Mouse (Mus musculus) naive thymus-derived CD4-positive, alpha-beta T cell, adult 2 months (primary cell): ENCODE data around the gene Olfr996.
"Not testable (repeated sequence)": the region's sequence is repeated elsewhere in the genome, so short reads cannot be mapped to it uniquely, and the experiment has no call there.

Source experiments
- DNase-seq: peaks from one replicate; pipeline ENCODE4 v3.0.0-alpha.2; 2011; ENCODE audit warnings: low read depth

Olfr996 gene

DNA sequence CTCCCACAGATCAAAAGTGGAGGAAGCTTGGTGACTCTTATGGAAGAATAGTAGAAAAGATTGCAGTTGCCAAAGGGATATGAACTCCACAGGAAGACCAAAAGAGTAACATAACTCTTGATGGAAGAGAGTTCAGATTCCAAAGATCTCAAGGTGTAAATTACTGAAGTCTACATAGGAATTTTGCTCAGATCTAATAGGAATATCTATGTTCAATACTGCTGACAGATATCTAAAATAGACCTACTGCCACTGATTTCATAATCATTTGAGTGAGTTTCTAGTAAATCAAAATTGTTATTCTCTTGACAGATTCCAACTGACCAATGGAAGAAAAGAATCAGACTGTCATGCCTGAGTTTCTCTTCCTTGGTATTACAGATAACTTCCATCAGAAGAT is at the start of gene Olfr996:
Olfr996 (plus strand) TSS at position 301 of the 400 bp plus-strand sequence.
- DNase-seq, result no peak

DNA sequence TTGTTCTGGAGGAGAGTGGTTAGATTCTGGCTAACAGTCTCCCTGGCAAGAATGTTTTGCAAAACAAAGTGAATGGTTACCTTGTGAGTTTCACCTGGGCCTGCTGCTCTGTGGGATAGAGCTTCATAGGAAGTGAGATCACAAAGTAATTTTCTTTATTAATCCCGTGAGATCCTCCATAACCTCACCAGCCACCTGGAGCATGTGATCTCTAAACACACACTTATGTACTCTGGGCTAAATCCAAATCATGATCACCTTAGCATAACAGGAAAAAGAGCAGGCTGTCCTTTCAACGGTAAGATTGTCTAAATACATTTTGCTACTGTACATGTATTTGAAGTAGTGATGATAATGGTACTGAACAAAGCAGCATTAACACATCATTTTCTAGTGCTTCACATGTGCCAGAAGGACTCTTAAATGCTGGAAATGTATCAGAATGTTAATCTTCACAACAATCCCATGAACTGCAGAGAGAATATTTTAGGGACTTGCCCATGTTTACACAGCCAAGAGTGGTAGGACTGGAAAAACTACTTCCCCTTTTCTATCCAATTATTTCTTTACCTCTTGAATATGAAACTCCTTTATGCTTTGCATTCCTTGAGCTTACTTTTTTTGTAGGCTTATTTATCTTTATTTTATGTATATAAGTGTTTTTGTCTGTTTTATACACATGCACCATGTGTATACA is 46.8 kb upstream of the Olfr996 start:
- no peak for DNase-seq

DNA sequence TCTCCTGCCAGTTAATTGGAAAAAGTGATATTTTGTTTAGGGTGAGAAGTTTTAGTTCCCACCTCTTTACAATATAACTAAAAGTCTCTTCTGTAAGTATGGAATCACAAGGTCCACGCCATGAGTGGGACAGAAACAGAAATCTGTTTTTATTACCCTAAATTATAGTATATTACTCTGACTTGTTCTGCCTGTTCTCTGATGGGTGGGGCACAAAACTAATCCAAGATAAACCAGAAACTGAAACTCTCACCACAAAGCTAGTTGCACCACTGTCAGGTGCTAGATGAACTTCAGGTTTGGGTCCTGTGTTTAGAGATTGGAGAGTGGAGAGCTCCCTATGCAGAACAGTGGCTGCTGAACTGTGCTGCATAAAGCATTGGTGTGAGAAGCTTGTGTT is 45.1 kb upstream of the Olfr996 start:
- no peak for DNase-seq

DNA sequence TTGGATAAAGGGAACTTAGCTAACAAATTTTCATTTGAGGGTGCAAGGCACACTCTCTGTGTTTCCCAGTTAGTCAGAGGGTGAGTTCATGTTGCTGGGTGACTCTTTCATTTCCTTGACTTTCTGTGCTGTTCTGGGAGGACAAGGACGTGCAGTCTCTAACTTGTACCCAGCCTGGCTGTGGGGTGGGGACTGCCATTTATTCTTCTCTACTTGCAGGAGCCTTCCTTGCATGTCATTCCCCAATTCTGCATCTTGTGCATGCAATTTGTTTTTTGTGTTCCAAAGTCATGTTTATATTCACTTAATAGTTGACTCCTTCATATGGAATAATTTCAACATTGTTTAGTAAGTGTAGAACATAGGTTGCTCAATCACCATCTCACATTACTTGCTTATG is 24.2 kb upstream of the Olfr996 start:
- no peak for DNase-seq

DNA sequence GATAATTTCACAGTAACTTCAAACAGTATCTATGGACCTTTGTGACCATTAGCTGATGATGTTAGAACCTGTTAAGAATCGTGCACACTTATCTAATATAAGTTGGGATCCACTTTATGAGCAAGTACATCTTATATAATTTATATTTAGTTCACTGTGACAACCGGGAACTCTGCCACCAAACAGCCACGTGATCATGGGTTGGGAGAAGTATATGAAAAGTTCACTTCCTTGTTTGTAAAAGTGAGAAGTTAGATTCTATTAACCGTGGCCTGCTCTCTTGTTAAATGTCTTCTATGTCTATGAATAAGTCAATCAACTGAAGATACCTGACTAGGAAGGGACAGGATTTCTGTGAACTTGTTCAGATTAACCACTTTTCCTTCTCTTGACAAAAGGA is 18.8 kb upstream of the Olfr996 start:
- no peak for DNase-seq

DNA sequence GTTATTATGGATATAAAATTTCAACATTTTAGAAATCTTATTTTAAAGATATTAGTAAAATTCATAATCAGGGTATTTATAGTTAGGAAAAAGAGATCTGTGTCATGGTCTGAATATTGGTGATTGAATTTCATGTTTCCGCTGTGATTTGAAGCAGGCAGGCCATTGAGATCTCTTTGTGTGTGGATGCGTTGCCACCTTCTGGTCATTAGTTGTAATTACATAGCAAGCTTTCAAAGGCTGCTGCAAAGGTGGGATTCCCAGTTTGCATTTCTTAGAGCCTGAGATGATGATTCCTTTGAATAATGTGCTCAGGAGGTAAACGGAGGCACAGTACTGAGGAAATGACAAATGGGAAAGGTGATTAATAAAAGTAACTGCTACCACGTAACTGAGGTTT is 17.8 kb upstream of the Olfr996 start:
- no peak for DNase-seq

DNA sequence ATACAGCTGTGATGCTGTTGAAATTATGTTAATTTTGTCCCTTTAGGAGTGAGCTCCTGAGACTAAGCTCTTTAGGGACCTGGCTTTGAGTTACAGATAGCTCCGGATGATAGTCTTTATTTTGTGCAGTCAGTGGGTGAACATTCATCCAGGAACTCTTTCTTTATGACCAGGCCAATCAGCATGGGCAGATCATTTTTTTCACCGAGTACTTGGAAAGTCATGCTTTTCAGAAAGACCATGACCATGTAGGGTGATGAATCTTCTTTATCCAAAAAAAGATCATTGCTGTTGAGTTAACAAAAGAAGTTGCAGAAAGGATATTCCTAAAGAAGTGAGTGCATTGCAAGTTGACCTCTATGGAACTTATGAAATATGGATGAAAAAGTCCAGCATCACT is 9.6 kb downstream of the Olfr996 start, which contains the start of gene Olfr998:
Olfr998 (plus strand) TSS at position 301 of the 400 bp plus-strand sequence.
- DNase-seq, result not testable (repeated sequence)

DNA sequence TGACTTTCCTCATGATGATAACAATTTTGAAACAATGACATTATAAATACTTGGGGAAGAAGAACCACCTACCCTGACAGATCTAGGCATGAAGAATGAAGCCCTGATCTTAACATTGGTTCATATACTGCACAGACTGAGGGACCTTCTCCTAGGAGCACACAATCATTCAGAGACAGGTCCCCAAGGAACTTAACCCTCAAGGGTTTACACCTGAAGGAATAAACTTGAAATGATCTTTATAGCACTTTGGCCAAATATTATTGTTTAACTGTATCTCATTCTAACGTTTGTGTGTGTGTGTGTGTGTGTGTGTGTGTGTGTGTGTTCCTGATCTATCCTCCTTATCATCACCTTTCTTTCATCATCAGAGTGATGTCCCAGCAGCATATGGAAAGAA is 32.8 kb downstream of the Olfr996 start, which contains the start of gene Olfr1000:
Olfr1000 (minus strand) TSS at position 101 of the 400 bp plus-strand sequence.
- no peak for DNase-seq
